12 mouse cellular contexts compared by ENCODE assay signal in the genomic region with DNA sequence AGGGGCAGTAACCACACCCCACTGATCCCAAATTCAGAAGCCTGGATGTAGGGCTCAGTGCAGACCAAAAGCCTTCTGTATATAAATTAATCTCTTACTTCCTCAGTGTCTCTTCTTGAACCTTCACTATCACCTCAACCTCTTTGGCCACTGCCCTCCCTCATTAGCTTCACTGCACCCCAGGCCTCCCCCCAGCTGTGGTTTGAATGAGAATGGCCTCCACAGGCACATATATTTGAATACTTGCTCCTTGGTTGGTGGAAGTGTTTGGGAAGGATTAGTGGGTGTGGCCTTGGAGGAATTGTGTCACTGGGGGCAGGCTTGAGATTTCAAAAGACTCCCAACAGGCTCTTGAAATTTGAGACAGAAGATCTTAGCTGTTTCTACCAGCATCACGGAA.
"Had no signal": no experiment of that assay in that cellular context is flagged by ENCODE, and none has a peak within 500 bp of the region (broad histone marks: within the 10 kb centered on the region; RNA-seq: fewer than 3 reads in every experiment).

No protein-coding gene starts in this region.

- DNase-seq: gastrocnemius, postnatal 14 days; gastrocnemius, postnatal 36 days; heart, adult 11 months; heart, adult 2 months; heart, postnatal 36 days; kidney, adult 11 months; kidney, adult 2 months; kidney, adult 9 months; kidney, postnatal 14 days; kidney, postnatal 36 days; layer of hippocampus, adult 9-11 months; layer of hippocampus, postnatal 36 days had no signal
